Mouse (Mus musculus): ENCODE data around the gene Fbn1. TPM values are rescaled to one million over a fixed set of nuclear protein-coding genes. Genes with fewer than 3 reads are reported as not detected.

Gene Fbn1
- total and polyA plus RNA-seq, 3 experiments, result 15.0 to 43.9 (median 28.8) TPM

- intact Hi-C loops (cut with DNase I), result no loop called here
- Histone ChIP-seq H3K4me1 (ENCODE audit: control insufficient read depth, insufficient read depth, low read length) (peaks cover 10% of the 10 kb centered on the region), H3K9ac (ENCODE audit: low read depth, low read length) (no peak overlapping the region), H3K27ac (no peak overlapping the region), H3K36me3 (ENCODE audit: control insufficient read depth, insufficient read depth, low read length) (no peaks in the 10 kb centered on the region; the same call in 1 of the 2 replicates), H3K4me3 (no peak overlapping the region), H3K79me2 (replicated peaks; ENCODE audit: control insufficient read depth, insufficient read depth, low read length) (peaks cover 4% of the 10 kb centered on the region), H3K27me3 (ENCODE audit: control insufficient read depth, insufficient read depth, low read length) (no peaks in the 10 kb centered on the region)
- 62% methylated on average over 5 of the region's 5 CpGs for WGBS
- TF ChIP-seq POLR2A (IDR thresholded peaks at IDR 0.05; ENCODE audit: insufficient read depth, low read depth, low read length) (no peak), EP300 (IDR thresholded peaks at IDR 0.05; ENCODE audit: insufficient read depth, low read depth, low read length) (no peak), CTCF (IDR thresholded peaks at IDR 0.05) (no peak)
- DNase-seq, result no peak
These were observed 11.1 kb downstream of the Fbn1 start for GRCm38 (mm10) chr2:125496696-125497095.

- Histone ChIP-seq H3K4me1 (ENCODE audit: control insufficient read depth, insufficient read depth, low read length) (peaks cover 5% of the 10 kb centered on the region), H3K9ac (ENCODE audit: low read depth, low read length) (no peak overlapping the region), H3K27me3 (ENCODE audit: control insufficient read depth, insufficient read depth, low read length) (no peaks in the 10 kb centered on the region), H3K79me2 (replicated peaks; ENCODE audit: control insufficient read depth, insufficient read depth, low read length) (peaks cover 4% of the 10 kb centered on the region), H3K27ac (no peak overlapping the region), H3K36me3 (ENCODE audit: control insufficient read depth, insufficient read depth, low read length) (no peaks in the 10 kb centered on the region; the same call in 1 of the 2 replicates), H3K4me3 (no peak overlapping the region)
- intact Hi-C loops (cut with DNase I), result no loop called here
- WGBS, result 70% methylated on average over 20 of the region's 20 CpGs
- DNase-seq, result no peak
- TF ChIP-seq EP300 (IDR thresholded peaks at IDR 0.05; ENCODE audit: insufficient read depth, low read depth, low read length) (no peak), POLR2A (IDR thresholded peaks at IDR 0.05; ENCODE audit: insufficient read depth, low read depth, low read length) (no peak), CTCF (IDR thresholded peaks at IDR 0.05) (no peak)
These were observed 12.7 kb downstream of the Fbn1 start for GRCm38 (mm10) chr2:125494831-125495812.

GRCm38 (mm10) chr2:125494291-125494690 is 13.5 kb downstream of the Fbn1 start:
- Histone ChIP-seq H3K4me1 (ENCODE audit: control insufficient read depth, insufficient read depth, low read length) (peaks cover 5% of the 10 kb centered on the region), H3K36me3 (ENCODE audit: control insufficient read depth, insufficient read depth, low read length) (no peaks in the 10 kb centered on the region; the same call in 1 of the 2 replicates), H3K27me3 (ENCODE audit: control insufficient read depth, insufficient read depth, low read length) (no peaks in the 10 kb centered on the region), H3K79me2 (replicated peaks; ENCODE audit: control insufficient read depth, insufficient read depth, low read length) (peaks cover 3% of the 10 kb centered on the region; the same call in 1 of the 2 replicates), H3K4me3 (no peak overlapping the region), H3K27ac (no peak overlapping the region), H3K9ac (ENCODE audit: low read depth, low read length) (no peak overlapping the region)
- no peak for DNase-seq
- 94% methylated on average over 2 of the region's 2 CpGs for WGBS
- intact Hi-C loops (cut with DNase I), result no loop called here
- no peak for TF ChIP-seq POLR2A (IDR thresholded peaks at IDR 0.05; ENCODE audit: insufficient read depth, low read depth, low read length)
- TF ChIP-seq CTCF (IDR thresholded peaks at IDR 0.05), result no peak
- no peak for TF ChIP-seq EP300 (IDR thresholded peaks at IDR 0.05; ENCODE audit: insufficient read depth, low read depth, low read length)

- no peaks in the 10 kb centered on the region; the same call in 1 of the 2 replicates for H3K36me3 ChIP-seq (ENCODE audit: control insufficient read depth, insufficient read depth, low read length)
- H3K79me2 ChIP-seq (replicated peaks; ENCODE audit: control insufficient read depth, insufficient read depth, low read length), result no peaks in the 10 kb centered on the region
- H3K27ac ChIP-seq, result peak overlapping the region; percentile 28; the same call in 1 of the 2 replicates
- no peak for TF ChIP-seq POLR2A (IDR thresholded peaks at IDR 0.05; ENCODE audit: insufficient read depth, low read depth, low read length)
- no peak for TF ChIP-seq CTCF (IDR thresholded peaks at IDR 0.05)
- TF ChIP-seq EP300 (IDR thresholded peaks at IDR 0.05; ENCODE audit: insufficient read depth, low read depth, low read length), result no peak
- no peak overlapping the region for H3K4me3 ChIP-seq
- peaks cover 2% of the 10 kb centered on the region for H3K4me1 ChIP-seq (ENCODE audit: control insufficient read depth, insufficient read depth, low read length)
- no peaks in the 10 kb centered on the region for H3K27me3 ChIP-seq (ENCODE audit: control insufficient read depth, insufficient read depth, low read length)
- no peak overlapping the region for H3K9ac ChIP-seq (ENCODE audit: low read depth, low read length)
- 62% methylated on average over 15 of the region's 15 CpGs for WGBS
- intact Hi-C loops (cut with DNase I), result no loop called here
- no peak for DNase-seq
These were observed 15.5 kb downstream of the Fbn1 start for GRCm38 (mm10) chr2:125492050-125492900.

DNA sequence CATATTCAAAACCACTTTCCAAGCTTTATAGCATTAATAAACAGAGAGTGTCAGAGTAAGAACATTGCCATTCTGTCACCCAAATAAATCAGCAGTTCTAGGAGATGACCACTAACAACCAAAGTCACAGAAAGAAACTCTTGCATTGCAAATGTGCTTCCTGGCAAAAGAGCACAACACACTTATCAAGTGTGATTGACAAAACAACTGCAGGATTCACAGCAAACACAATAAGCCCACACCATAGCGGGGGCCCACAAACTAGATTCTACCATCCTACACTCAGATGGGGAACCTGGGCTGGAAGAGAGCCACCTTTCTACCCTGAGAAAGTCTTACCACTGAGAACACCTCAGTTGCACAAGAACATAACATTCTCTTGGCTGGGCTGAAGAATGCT is 17.8 kb downstream of the Fbn1 start:
- no peak overlapping the region for H3K27ac ChIP-seq
- peaks cover 6% of the 10 kb centered on the region for H3K36me3 ChIP-seq (ENCODE audit: control insufficient read depth, insufficient read depth, low read length)
- H3K27me3 ChIP-seq (ENCODE audit: control insufficient read depth, insufficient read depth, low read length), result no peaks in the 10 kb centered on the region
- peaks cover 3% of the 10 kb centered on the region for H3K4me1 ChIP-seq (ENCODE audit: control insufficient read depth, insufficient read depth, low read length)
- no peak overlapping the region for H3K9ac ChIP-seq (ENCODE audit: low read depth, low read length)
- H3K4me3 ChIP-seq, result no peak overlapping the region
- 94% methylated on average over 1 of the region's 1 CpGs for WGBS
- H3K79me2 ChIP-seq (replicated peaks; ENCODE audit: control insufficient read depth, insufficient read depth, low read length), result 0 out of 2 replicates have a peak, but pooled peaks cover 2% of the 10 kb centered on the region
- peak in 1 of 2 experiments; percentile 5 for DNase-seq
- TF ChIP-seq EP300 (IDR thresholded peaks at IDR 0.05; ENCODE audit: insufficient read depth, low read depth, low read length), result no peak
- TF ChIP-seq CTCF (IDR thresholded peaks at IDR 0.05), result no peak
- TF ChIP-seq POLR2A (IDR thresholded peaks at IDR 0.05; ENCODE audit: insufficient read depth, low read depth, low read length), result no peak
- intact Hi-C loops (cut with DNase I), result no loop called here

All from heart, adult 2 months (tissue).